Mouse (Mus musculus): Measurements from ENCODE around the gene March7. TPM values are rescaled to one million over a fixed set of nuclear protein-coding genes. Genes with fewer than 3 reads are reported as not detected.

March7 gene
- total and polyA plus RNA-seq, 3 experiments, result 5.6 to 172 (median 140) TPM

DNA sequence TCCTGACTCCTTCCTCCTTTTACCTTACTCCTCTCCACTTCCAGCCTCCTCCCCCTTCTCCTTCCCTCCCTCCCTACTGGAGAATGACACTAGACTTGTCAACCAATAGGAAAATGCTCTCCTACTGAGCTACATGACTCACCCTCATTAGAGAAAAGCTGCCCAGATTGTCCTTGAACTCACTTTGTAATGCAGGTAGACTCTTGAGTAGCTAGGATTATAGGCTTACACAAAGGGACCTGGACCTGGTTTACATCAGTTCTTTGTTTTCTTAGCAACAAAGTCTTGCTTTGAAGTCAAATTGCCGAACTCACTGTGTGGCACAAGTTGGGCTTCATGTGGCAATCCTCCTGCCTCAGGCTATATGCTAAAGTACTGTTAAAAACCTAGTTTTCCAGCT, 12.8 kb upstream of the March7 start:
- H3K27me3 ChIP-seq (ENCODE audit: insufficient read depth, low read length), result no peaks in the 10 kb centered on the region
- H3K4me3 ChIP-seq (ENCODE audit: low read depth, low read length), result no peak overlapping the region
- no peaks in the 10 kb centered on the region for H3K9me3 ChIP-seq (replicated peaks)
- H3K4me1 ChIP-seq (ENCODE audit: insufficient read depth, low read depth, low read length), result peaks cover 4% of the 10 kb centered on the region; the same call in 1 of the 2 replicates
- DNase-seq (ENCODE audit: low spot score) (no peak), ATAC-seq (ENCODE audit: extremely low read depth, insufficient number of reproducible peaks, low FRiP score, poor library complexity, severe bottlenecking) (no peak)
- no peaks in the 10 kb centered on the region for H3K36me3 ChIP-seq (replicated peaks)
- TF ChIP-seq TAL1 (conservative IDR thresholded peaks at IDR 0.05; ENCODE audit: low read depth, low read length) (no peak), POLR2AphosphoS5 (IDR thresholded peaks at IDR 0.05; ENCODE audit: insufficient replicate concordance, low read depth, low read length) (no peak), CTCF (IDR thresholded peaks at IDR 0.05; ENCODE audit: low read depth, low read length) (no peak), GATA2 (IDR thresholded peaks at IDR 0.05; ENCODE audit: borderline replicate concordance, low read depth, low read length) (no peak), GATA1 (IDR thresholded peaks at IDR 0.05; ENCODE audit: borderline replicate concordance, low read length) (no peak)

GRCm38 (mm10) chr2:60200051-60200562, 9.6 kb upstream of the March7 start:
- peaks cover 13% of the 10 kb centered on the region for H3K36me3 ChIP-seq (replicated peaks)
- H3K4me3 ChIP-seq (ENCODE audit: low read depth, low read length), result no peak overlapping the region
- DNase-seq (ENCODE audit: low spot score) (no peak), ATAC-seq (ENCODE audit: extremely low read depth, insufficient number of reproducible peaks, low FRiP score, poor library complexity, severe bottlenecking) (no peak)
- H3K27me3 ChIP-seq (ENCODE audit: insufficient read depth, low read length), result no peaks in the 10 kb centered on the region
- peaks cover 23% of the 10 kb centered on the region for H3K4me1 ChIP-seq (ENCODE audit: insufficient read depth, low read depth, low read length)
- H3K9me3 ChIP-seq (replicated peaks), result no peaks in the 10 kb centered on the region
- no peak for TF ChIP-seq POLR2AphosphoS5 (IDR thresholded peaks at IDR 0.05; ENCODE audit: insufficient replicate concordance, low read depth, low read length)
- TF ChIP-seq GATA1 (IDR thresholded peaks at IDR 0.05; ENCODE audit: borderline replicate concordance, low read length), result no peak
- no peak for TF ChIP-seq GATA2 (IDR thresholded peaks at IDR 0.05; ENCODE audit: borderline replicate concordance, low read depth, low read length)
- no peak for TF ChIP-seq TAL1 (conservative IDR thresholded peaks at IDR 0.05; ENCODE audit: low read depth, low read length)
- no peak for TF ChIP-seq CTCF (IDR thresholded peaks at IDR 0.05; ENCODE audit: low read depth, low read length)

GRCm38 (mm10) chr2:60200667-60201066, 9.0 kb upstream of the March7 start:
- H3K9me3 ChIP-seq (replicated peaks), result no peaks in the 10 kb centered on the region
- DNase-seq (ENCODE audit: low spot score) (no peak), ATAC-seq (ENCODE audit: extremely low read depth, insufficient number of reproducible peaks, low FRiP score, poor library complexity, severe bottlenecking) (no peak; the same call in 1 of the 2 replicates)
- H3K27me3 ChIP-seq (ENCODE audit: insufficient read depth, low read length), result no peaks in the 10 kb centered on the region
- no peak overlapping the region for H3K4me3 ChIP-seq (ENCODE audit: low read depth, low read length)
- H3K4me1 ChIP-seq (ENCODE audit: insufficient read depth, low read depth, low read length), result peaks cover 24% of the 10 kb centered on the region
- H3K36me3 ChIP-seq (replicated peaks), result peaks cover 18% of the 10 kb centered on the region
- TF ChIP-seq CTCF (IDR thresholded peaks at IDR 0.05; ENCODE audit: low read depth, low read length), result peak; percentile 60
- no peak for TF ChIP-seq GATA1 (IDR thresholded peaks at IDR 0.05; ENCODE audit: borderline replicate concordance, low read length)

- ATAC-seq (ENCODE audit: extremely low read depth, insufficient number of reproducible peaks, low FRiP score, poor library complexity, severe bottlenecking) (no peak), DNase-seq (ENCODE audit: low spot score) (no peak)
- H3K4me1 ChIP-seq (ENCODE audit: insufficient read depth, low read depth, low read length), result peaks cover 28% of the 10 kb centered on the region
- H3K36me3 ChIP-seq (replicated peaks), result peaks cover 33% of the 10 kb centered on the region
- no peaks in the 10 kb centered on the region for H3K9me3 ChIP-seq (replicated peaks)
- TF ChIP-seq GATA1 (IDR thresholded peaks at IDR 0.05; ENCODE audit: borderline replicate concordance, low read length) (no peak), TAL1 (conservative IDR thresholded peaks at IDR 0.05; ENCODE audit: low read depth, low read length) (no peak), GATA2 (IDR thresholded peaks at IDR 0.05; ENCODE audit: borderline replicate concordance, low read depth, low read length) (no peak), CTCF (IDR thresholded peaks at IDR 0.05; ENCODE audit: low read depth, low read length) (no peak), POLR2AphosphoS5 (IDR thresholded peaks at IDR 0.05; ENCODE audit: insufficient replicate concordance, low read depth, low read length) (no peak)
- no peaks in the 10 kb centered on the region for H3K27me3 ChIP-seq (ENCODE audit: insufficient read depth, low read length)
- H3K4me3 ChIP-seq (ENCODE audit: low read depth, low read length), result no peak overlapping the region
These were observed 6.7 kb upstream of the March7 start for GRCm38 (mm10) chr2:60202900-60203530.

GRCm38 (mm10) chr2:60203733-60204132, 6.0 kb upstream of the March7 start:
- Histone ChIP-seq H3K27me3 (ENCODE audit: insufficient read depth, low read length) (no peaks in the 10 kb centered on the region), H3K9me3 (replicated peaks) (no peaks in the 10 kb centered on the region), H3K36me3 (replicated peaks) (peaks cover 35% of the 10 kb centered on the region), H3K4me1 (ENCODE audit: insufficient read depth, low read depth, low read length) (peaks cover 30% of the 10 kb centered on the region), H3K4me3 (ENCODE audit: low read depth, low read length) (no peak overlapping the region)
- no peak for DNase-seq (ENCODE audit: low spot score)
- no peak for ATAC-seq (ENCODE audit: extremely low read depth, insufficient number of reproducible peaks, low FRiP score, poor library complexity, severe bottlenecking)
- no peak for TF ChIP-seq POLR2AphosphoS5 (IDR thresholded peaks at IDR 0.05; ENCODE audit: insufficient replicate concordance, low read depth, low read length)
- TF ChIP-seq TAL1 (conservative IDR thresholded peaks at IDR 0.05; ENCODE audit: low read depth, low read length), result no peak
- TF ChIP-seq GATA1 (IDR thresholded peaks at IDR 0.05; ENCODE audit: borderline replicate concordance, low read length), result no peak
- TF ChIP-seq CTCF (IDR thresholded peaks at IDR 0.05; ENCODE audit: low read depth, low read length), result no peak
- TF ChIP-seq GATA2 (IDR thresholded peaks at IDR 0.05; ENCODE audit: borderline replicate concordance, low read depth, low read length), result no peak

GRCm38 (mm10) chr2:60204162-60204561, 5.5 kb upstream of the March7 start:
- peaks cover 35% of the 10 kb centered on the region for H3K36me3 ChIP-seq (replicated peaks)
- no peak for TF ChIP-seq CTCF (IDR thresholded peaks at IDR 0.05; ENCODE audit: low read depth, low read length)
- no peak for TF ChIP-seq GATA1 (IDR thresholded peaks at IDR 0.05; ENCODE audit: borderline replicate concordance, low read length)
- no peaks in the 10 kb centered on the region for H3K9me3 ChIP-seq (replicated peaks)
- H3K4me1 ChIP-seq (ENCODE audit: insufficient read depth, low read depth, low read length), result peaks cover 30% of the 10 kb centered on the region
- no peak overlapping the region for H3K4me3 ChIP-seq (ENCODE audit: low read depth, low read length)
- ATAC-seq (ENCODE audit: extremely low read depth, insufficient number of reproducible peaks, low FRiP score, poor library complexity, severe bottlenecking) (peak; percentile 55), DNase-seq (ENCODE audit: low spot score) (no peak)
- no peaks in the 10 kb centered on the region for H3K27me3 ChIP-seq (ENCODE audit: insufficient read depth, low read length)

Measured in G1E (cell line).